Mouse (Mus musculus) liver, postnatal 0 days (tissue): ENCODE results near the gene Syn3.

Source experiments
- CTCF ChIP-seq: sonication (generic); IDR thresholded peaks from 2 replicates; pipeline ENCODE4 v1.5.1; 2016; ENCODE audit warnings: antibody characterized with exemption, low read depth
- EP300 ChIP-seq: IDR thresholded peaks from 2 replicates; pipeline ENCODE4 v1.6.1; 2016; ENCODE audit warnings: antibody characterized with exemption, low read depth, mild to moderate bottlenecking

GRCm38 (mm10) chr10:86363669-86364309, 134.9 kb downstream of the Syn3 start:
- TF ChIP-seq CTCF (no peak), EP300 (no peak)
